Comparison of ENCODE assay signal across 8 mouse cellular contexts in genomic region chr9:108489702-108490558, GRCm38 (mm10). TPM values are rescaled to one million over a fixed set of nuclear protein-coding genes. Genes with fewer than 3 reads are reported as not detected.
A peak's percentile ranks its signal among the peaks of the same experiment; 100 is the strongest.
DNase-seq lines count a peak whose midpoint lies in the region; ATAC-seq and TF ChIP-seq lines count a peak whose summit lies in the region.

No protein-coding gene starts in this region.

- 44% methylated on average over 26 of the region's 26 CpGs for WGBS in spleen, adult 2 months
- WGBS in limb, embryonic 12.5 days, result 66% methylated on average over 26 of the region's 26 CpGs
- 61% methylated on average over 26 of the region's 26 CpGs for WGBS in stomach, embryonic 14.5 days

- H3K9ac ChIP-seq in limb, embryonic 12.5 days (replicated peaks), result peak overlapping the region; percentile 91
- peak overlapping the region; percentile 94; the same call in 1 of the 2 replicates for H3K9ac ChIP-seq in stomach, embryonic 14.5 days (replicated peaks; ENCODE audit: low read depth, low read length)

- no peak for TF ChIP-seq CTCF in spleen, adult 2 months (IDR thresholded peaks at IDR 0.05; ENCODE audit: extremely low read depth, insufficient read depth, insufficient read length, insufficient replicate concordance)

- H3K27me3 ChIP-seq in spleen, adult 2 months (ENCODE audit: control insufficient read depth, insufficient read depth, low read length), result no peaks in the 10 kb centered on the region
- no peaks in the 10 kb centered on the region for H3K27me3 ChIP-seq in limb, embryonic 12.5 days
- no peaks in the 10 kb centered on the region for H3K27me3 ChIP-seq in stomach, embryonic 14.5 days (ENCODE audit: control insufficient read depth, insufficient read depth, low read length)

- H3K9me3 ChIP-seq in limb, embryonic 12.5 days, result no peaks in the 10 kb centered on the region
- H3K9me3 ChIP-seq in stomach, embryonic 14.5 days (ENCODE audit: control insufficient read depth, low read depth, low read length), result no peaks in the 10 kb centered on the region

- H3K4me3 ChIP-seq in spleen, adult 2 months (ENCODE audit: extremely low read depth, insufficient read depth, insufficient read length), result peak overlapping the region; percentile 78
- H3K4me3 ChIP-seq in limb, embryonic 12.5 days (replicated peaks), result peak overlapping the region; percentile 78
- peak overlapping the region; percentile 95 for H3K4me3 ChIP-seq in stomach, embryonic 14.5 days (ENCODE audit: low read depth, low read length)

- ATAC-seq in frontal cortex, adult (ENCODE audit: low TSS enrichment), result 0 out of 2 replicates have a peak, but pooled peaks have one; percentile 15
- ATAC-seq in limb, embryonic 12.5 days (ENCODE audit: insufficient number of reproducible peaks, insufficient read depth, low FRiP score, low TSS enrichment, low read depth), result peak; percentile 11; the same call in 1 of the 2 replicates
- ATAC-seq in stomach, embryonic 14.5 days (ENCODE audit: insufficient number of reproducible peaks, insufficient read depth, low FRiP score, low read depth), result peak; percentile 11; the same call in 1 of the 2 replicates

- TF ChIP-seq POLR2A in spleen, adult 2 months (IDR thresholded peaks at IDR 0.05; ENCODE audit: low read depth, low read length), result no peak

- peaks cover 21% of the 10 kb centered on the region for H3K36me3 ChIP-seq in spleen, adult 2 months (ENCODE audit: control insufficient read depth, insufficient read depth, low read length)
- H3K36me3 ChIP-seq in limb, embryonic 12.5 days, result peaks cover 82% of the 10 kb centered on the region
- peaks cover 75% of the 10 kb centered on the region for H3K36me3 ChIP-seq in stomach, embryonic 14.5 days (ENCODE audit: control insufficient read depth, insufficient read depth, low read length)

- H3K4me2 ChIP-seq in limb, embryonic 12.5 days, result peak overlapping the region; percentile 94
- H3K4me2 ChIP-seq in stomach, embryonic 14.5 days (replicated peaks; ENCODE audit: low read depth, low read length), result peak overlapping the region; percentile 73

- peaks cover 12% of the 10 kb centered on the region; the same call in 1 of the 2 replicates for H3K4me1 ChIP-seq in spleen, adult 2 months (ENCODE audit: control insufficient read depth, insufficient read depth, insufficient read length)
- H3K4me1 ChIP-seq in limb, embryonic 12.5 days (replicated peaks), result peaks cover 26% of the 10 kb centered on the region
- peaks cover 13% of the 10 kb centered on the region; the same call in 1 of the 2 replicates for H3K4me1 ChIP-seq in stomach, embryonic 14.5 days (ENCODE audit: control insufficient read depth, insufficient read depth, low read length)

- no peak for DNase-seq in frontal cortex, adult 2 months (ENCODE audit: extremely low spot score in 1 of 2, low spot score in 1 of 2)
- DNase-seq in spleen, adult 2 months (ENCODE audit: low read depth in 1 of 2, low spot score in 2 of 2), result no peak
- no peak for DNase-seq in spleen, postnatal 36 days (ENCODE audit: low spot score in 2 of 2)
- DNase-seq in c-Kit-positive CD71-positive TER-119-positive erythroid progenitor cells, embryonic 14.5 days (ENCODE audit: low spot score), result no peak
- DNase-seq in cerebellum, adult 8-10 months, result no peak

- peak overlapping the region; percentile 87 for H3K27ac ChIP-seq in spleen, adult 2 months (ENCODE audit: insufficient read depth, low read length)
- H3K27ac ChIP-seq in limb, embryonic 12.5 days, result peak overlapping the region; percentile 95
- H3K27ac ChIP-seq in stomach, embryonic 14.5 days (ENCODE audit: low read length), result peak overlapping the region; percentile 96

RNA-seq across cellular contexts. Expression of gene Usp19, which starts 0.5 kb away (rescaled TPM):
- polyA plus RNA-seq in frontal cortex, adult 2 months (2012; rRNA removed), result 172 TPM in 2 replicates
- 133 and 138 TPM in 2 replicates for polyA plus RNA-seq in spleen, adult 2 months (2012; rRNA removed)
- 99.3 and 99.7 TPM in 2 replicates for polyA plus RNA-seq in limb, embryonic 12.5 days (2016; fragmentation: Nextera tagmentation; extraction: Ambion mirVana)
- polyA plus RNA-seq in stomach, embryonic 14.5 days (2014; fragmentation: Nextera tagmentation; extraction: Ambion mirVana), result 49.5 and 54.4 TPM in 2 replicates

RNA-seq across cellular contexts. Expression of gene Lamb2, which starts 10.4 kb away (rescaled TPM):
- polyA plus RNA-seq in frontal cortex, adult 2 months (2012; rRNA removed), result 36.6 and 38.1 TPM in 2 replicates
- polyA plus RNA-seq in spleen, adult 2 months (2012; rRNA removed), result 40.5 and 41.9 TPM in 2 replicates
- polyA plus RNA-seq in limb, embryonic 12.5 days (2016; fragmentation: Nextera tagmentation; extraction: Ambion mirVana), result 40.8 and 43.7 TPM in 2 replicates
- 38.7 and 43.7 TPM in 2 replicates for polyA plus RNA-seq in stomach, embryonic 14.5 days (2014; fragmentation: Nextera tagmentation; extraction: Ambion mirVana)

RNA-seq across cellular contexts. Expression of gene Qars, which starts 17.6 kb away (rescaled TPM):
- polyA plus RNA-seq in frontal cortex, adult 2 months (2012; rRNA removed), result 123 and 126 TPM in 2 replicates
- polyA plus RNA-seq in spleen, adult 2 months (2012; rRNA removed), result 170 and 211 TPM in 2 replicates
- 106 and 112 TPM in 2 replicates for polyA plus RNA-seq in limb, embryonic 12.5 days (2016; fragmentation: Nextera tagmentation; extraction: Ambion mirVana)
- polyA plus RNA-seq in stomach, embryonic 14.5 days (2014; fragmentation: Nextera tagmentation; extraction: Ambion mirVana), result 113 and 114 TPM in 2 replicates

RNA-seq across cellular contexts. Expression of gene Qrich1, which starts 26.7 kb away (rescaled TPM):
- polyA plus RNA-seq in frontal cortex, adult 2 months (2012; rRNA removed), result 98.2 and 129 TPM in 2 replicates
- polyA plus RNA-seq in spleen, adult 2 months (2012; rRNA removed), result 76.7 and 102 TPM in 2 replicates
- 156 and 159 TPM in 2 replicates for polyA plus RNA-seq in limb, embryonic 12.5 days (2016; fragmentation: Nextera tagmentation; extraction: Ambion mirVana)
- 120 and 121 TPM in 2 replicates for polyA plus RNA-seq in stomach, embryonic 14.5 days (2014; fragmentation: Nextera tagmentation; extraction: Ambion mirVana)

RNA-seq across cellular contexts. Expression of gene Klhdc8b, which starts 28.5 kb away (rescaled TPM):
- 62.5 and 63.7 TPM in 2 replicates for polyA plus RNA-seq in frontal cortex, adult 2 months (2012; rRNA removed)
- polyA plus RNA-seq in spleen, adult 2 months (2012; rRNA removed), result 22.2 and 23.7 TPM in 2 replicates
- 33.0 and 36.0 TPM in 2 replicates for polyA plus RNA-seq in limb, embryonic 12.5 days (2016; fragmentation: Nextera tagmentation; extraction: Ambion mirVana)
- polyA plus RNA-seq in stomach, embryonic 14.5 days (2014; fragmentation: Nextera tagmentation; extraction: Ambion mirVana), result 64.0 and 64.9 TPM in 2 replicates
